Mouse (Mus musculus): Measurements from ENCODE around the gene Trp53bp2. TPM values are rescaled to one million over a fixed set of nuclear protein-coding genes. Genes with fewer than 3 reads are reported as not detected.

The Trp53bp2 gene
- polyA plus RNA-seq, 1 experiment from 2014 or later: 16.9 TPM

GRCm38 (mm10) chr1:182441791-182442473, 33.0 kb downstream of the Trp53bp2 start:
- no peak for ATAC-seq (ENCODE audit: low read depth)
- H3K27me3 ChIP-seq (ENCODE audit: control insufficient read depth, insufficient read depth, low read length): no peaks in the 10 kb centered on the region
- no peak overlapping the region for H3K4me2 ChIP-seq (ENCODE audit: low read depth, low read length)
- H3K9me3 ChIP-seq (ENCODE audit: control insufficient read depth, low read length): no peaks in the 10 kb centered on the region
- no peak overlapping the region for H3K9ac ChIP-seq (replicated peaks; ENCODE audit: low read depth, low read length)
- peaks cover 51% of the 10 kb centered on the region for H3K36me3 ChIP-seq (ENCODE audit: control insufficient read depth, insufficient read depth, low read length)
- H3K4me1 ChIP-seq (ENCODE audit: control insufficient read depth, insufficient read depth, low read length): no peaks in the 10 kb centered on the region
- no peak overlapping the region for H3K4me3 ChIP-seq (ENCODE audit: low read depth, low read length)
- WGBS: 86% methylated on average over 18 of the region's 18 CpGs
- no peak overlapping the region for H3K27ac ChIP-seq (ENCODE audit: low read depth, low read length)

- ATAC-seq (ENCODE audit: low read depth): no peak
- Histone ChIP-seq H3K36me3 (ENCODE audit: control insufficient read depth, insufficient read depth, low read length) (peaks cover 55% of the 10 kb centered on the region), H3K4me3 (ENCODE audit: low read depth, low read length) (no peak overlapping the region), H3K9ac (replicated peaks; ENCODE audit: low read depth, low read length) (no peak overlapping the region), H3K4me1 (ENCODE audit: control insufficient read depth, insufficient read depth, low read length) (no peaks in the 10 kb centered on the region), H3K4me2 (ENCODE audit: low read depth, low read length) (no peak overlapping the region), H3K27me3 (ENCODE audit: control insufficient read depth, insufficient read depth, low read length) (no peaks in the 10 kb centered on the region), H3K27ac (ENCODE audit: low read depth, low read length) (no peak overlapping the region), H3K9me3 (ENCODE audit: control insufficient read depth, low read length) (no peaks in the 10 kb centered on the region)
- 87% methylated on average over 2 of the region's 2 CpGs for WGBS
Observed at GRCm38 (mm10) chr1:182444116-182444515, 35.1 kb downstream of the Trp53bp2 start.

- Histone ChIP-seq H3K9ac (replicated peaks; ENCODE audit: low read depth, low read length) (no peak overlapping the region), H3K9me3 (ENCODE audit: control insufficient read depth, low read length) (no peaks in the 10 kb centered on the region), H3K4me2 (ENCODE audit: low read depth, low read length) (no peak overlapping the region), H3K4me1 (ENCODE audit: control insufficient read depth, insufficient read depth, low read length) (no peaks in the 10 kb centered on the region), H3K27ac (ENCODE audit: low read depth, low read length) (no peak overlapping the region), H3K4me3 (ENCODE audit: low read depth, low read length) (no peak overlapping the region), H3K36me3 (ENCODE audit: control insufficient read depth, insufficient read depth, low read length) (peaks cover 48% of the 10 kb centered on the region), H3K27me3 (ENCODE audit: control insufficient read depth, insufficient read depth, low read length) (no peaks in the 10 kb centered on the region)
- 97% methylated on average over 14 of the region's 14 CpGs for WGBS
- ATAC-seq (ENCODE audit: low read depth): no peak
Observed at GRCm38 (mm10) chr1:182448276-182449035, 39.5 kb downstream of the Trp53bp2 start.

GRCm38 (mm10) chr1:182452473-182452872, 43.5 kb downstream of the Trp53bp2 start:
- H3K36me3 ChIP-seq (ENCODE audit: control insufficient read depth, insufficient read depth, low read length): peaks cover 32% of the 10 kb centered on the region
- no peak for ATAC-seq (ENCODE audit: low read depth)

GRCm38 (mm10) chr1:182455080-182455479, 46.1 kb downstream of the Trp53bp2 start:
- H3K36me3 ChIP-seq (ENCODE audit: control insufficient read depth, insufficient read depth, low read length): peaks cover 16% of the 10 kb centered on the region

More at GRCm38 (mm10) chr1:182452473-182452872, 43.5 kb downstream of the Trp53bp2 start:
- Histone ChIP-seq H3K4me3 (ENCODE audit: low read depth, low read length) (no peak overlapping the region), H3K27ac (ENCODE audit: low read depth, low read length) (no peak overlapping the region), H3K4me1 (ENCODE audit: control insufficient read depth, insufficient read depth, low read length) (no peaks in the 10 kb centered on the region), H3K9ac (replicated peaks; ENCODE audit: low read depth, low read length) (no peak overlapping the region), H3K27me3 (ENCODE audit: control insufficient read depth, insufficient read depth, low read length) (no peaks in the 10 kb centered on the region), H3K9me3 (ENCODE audit: control insufficient read depth, low read length) (no peaks in the 10 kb centered on the region), H3K4me2 (ENCODE audit: low read depth, low read length) (no peak overlapping the region)
- 89% methylated on average over 4 of the region's 4 CpGs for WGBS

GRCm38 (mm10) chr1:182458556-182458955, 49.6 kb downstream of the Trp53bp2 start:
- H3K9ac ChIP-seq (replicated peaks; ENCODE audit: low read depth, low read length): no peak overlapping the region
- no peak overlapping the region for H3K4me3 ChIP-seq (ENCODE audit: low read depth, low read length)
- H3K36me3 ChIP-seq (ENCODE audit: control insufficient read depth, insufficient read depth, low read length): peaks cover 22% of the 10 kb centered on the region
- H3K9me3 ChIP-seq (ENCODE audit: control insufficient read depth, low read length): no peaks in the 10 kb centered on the region
- H3K4me1 ChIP-seq (ENCODE audit: control insufficient read depth, insufficient read depth, low read length): no peaks in the 10 kb centered on the region
- ATAC-seq (ENCODE audit: low read depth): no peak
- H3K27me3 ChIP-seq (ENCODE audit: control insufficient read depth, insufficient read depth, low read length): no peaks in the 10 kb centered on the region
- WGBS: 57% methylated on average over 19 of the region's 19 CpGs
- no peak overlapping the region for H3K27ac ChIP-seq (ENCODE audit: low read depth, low read length)
- no peak overlapping the region for H3K4me2 ChIP-seq (ENCODE audit: low read depth, low read length)

More at GRCm38 (mm10) chr1:182455080-182455479, 46.1 kb downstream of the Trp53bp2 start:
- WGBS: 91% methylated on average over 2 of the region's 2 CpGs
- H3K4me3 ChIP-seq (ENCODE audit: low read depth, low read length): no peak overlapping the region
- no peaks in the 10 kb centered on the region for H3K27me3 ChIP-seq (ENCODE audit: control insufficient read depth, insufficient read depth, low read length)
- ATAC-seq (ENCODE audit: low read depth): no peak
- no peaks in the 10 kb centered on the region for H3K4me1 ChIP-seq (ENCODE audit: control insufficient read depth, insufficient read depth, low read length)
- no peak overlapping the region for H3K9ac ChIP-seq (replicated peaks; ENCODE audit: low read depth, low read length)
- H3K27ac ChIP-seq (ENCODE audit: low read depth, low read length): no peak overlapping the region
- no peaks in the 10 kb centered on the region for H3K9me3 ChIP-seq (ENCODE audit: control insufficient read depth, low read length)
- H3K4me2 ChIP-seq (ENCODE audit: low read depth, low read length): no peak overlapping the region

GRCm38 (mm10) chr1:182459436-182459835, 50.5 kb downstream of the Trp53bp2 start:
- Histone ChIP-seq H3K4me3 (ENCODE audit: low read depth, low read length) (no peak overlapping the region), H3K9ac (replicated peaks; ENCODE audit: low read depth, low read length) (no peak overlapping the region), H3K27ac (ENCODE audit: low read depth, low read length) (no peak overlapping the region), H3K36me3 (ENCODE audit: control insufficient read depth, insufficient read depth, low read length) (peaks cover 17% of the 10 kb centered on the region; the same call in 1 of the 2 replicates), H3K9me3 (ENCODE audit: control insufficient read depth, low read length) (no peaks in the 10 kb centered on the region), H3K27me3 (ENCODE audit: control insufficient read depth, insufficient read depth, low read length) (no peaks in the 10 kb centered on the region), H3K4me1 (ENCODE audit: control insufficient read depth, insufficient read depth, low read length) (no peaks in the 10 kb centered on the region), H3K4me2 (ENCODE audit: low read depth, low read length) (no peak overlapping the region)
- ATAC-seq (ENCODE audit: low read depth): no peak
- WGBS: 90% methylated on average over 8 of the region's 8 CpGs

GRCm38 (mm10) chr1:182460291-182461244, 51.6 kb downstream of the Trp53bp2 start:
- no peaks in the 10 kb centered on the region for H3K4me1 ChIP-seq (ENCODE audit: control insufficient read depth, insufficient read depth, low read length)
- 71% methylated on average over 13 of the region's 13 CpGs for WGBS
- peaks cover 13% of the 10 kb centered on the region; the same call in 1 of the 2 replicates for H3K36me3 ChIP-seq (ENCODE audit: control insufficient read depth, insufficient read depth, low read length)
- no peak for ATAC-seq (ENCODE audit: low read depth)
- H3K4me3 ChIP-seq (ENCODE audit: low read depth, low read length): no peak overlapping the region
- H3K4me2 ChIP-seq (ENCODE audit: low read depth, low read length): no peak overlapping the region
- H3K9ac ChIP-seq (replicated peaks; ENCODE audit: low read depth, low read length): no peak overlapping the region
- peak overlapping the region; percentile 55; the same call in 1 of the 2 replicates for H3K27ac ChIP-seq (ENCODE audit: low read depth, low read length)
- no peaks in the 10 kb centered on the region for H3K9me3 ChIP-seq (ENCODE audit: control insufficient read depth, low read length)
- no peaks in the 10 kb centered on the region for H3K27me3 ChIP-seq (ENCODE audit: control insufficient read depth, insufficient read depth, low read length)
